Mouse (Mus musculus) erythroblast, embryonic 14.5 days (primary cell): ENCODE results near the gene Dennd5b. TPM values are rescaled to one million over a fixed set of nuclear protein-coding genes. Genes with fewer than 3 reads are reported as not detected.
"Not testable (repeated sequence)": the region's sequence is repeated elsewhere in the genome, so short reads cannot be mapped to it uniquely, and the experiment has no call there.

Experiments
- H3K27me3 ChIP-seq: 2 replicates; pipeline ENCODE4 v1.6.1; 2012; ENCODE audit warnings: inconsistent platforms; ENCODE audit not compliant: control insufficient read depth
- H3K36me3 ChIP-seq: 2 replicates; pipeline ENCODE4 v1.6.1; 2012; ENCODE audit warnings: mild to moderate bottlenecking, inconsistent platforms; ENCODE audit not compliant: control insufficient read depth
- H3K4me1 ChIP-seq: 2 replicates; pipeline ENCODE4 v1.6.1; 2012; ENCODE audit warnings: inconsistent platforms; ENCODE audit not compliant: control insufficient read depth
- H3K4me3 ChIP-seq: replicated peaks from 2 replicates; pipeline ENCODE3; 2012; ENCODE audit warnings: moderate library complexity, mild to moderate bottlenecking, inconsistent platforms
- H3K9me3 ChIP-seq: 2 replicates; pipeline ENCODE4 v1.6.1; 2012; ENCODE audit warnings: low read length, inconsistent platforms, mixed read lengths; ENCODE audit not compliant: control insufficient read depth
- GATA1 ChIP-seq: IDR thresholded peaks from 2 replicates; pipeline ENCODE4 v1.6.1; 2012; ENCODE audit warnings: low read length, inconsistent platforms, mixed read lengths
- TAL1 ChIP-seq: IDR thresholded peaks from 3 replicates; pipeline ENCODE4 v1.6.1; 2012; ENCODE audit warnings: low read length, inconsistent platforms, mixed read lengths
- polyA plus RNA-seq: library from polyadenylated mRNA; stranded (reverse); fragments of >175 nt; gene quantifications from 2 replicates; pipeline ENCODE4 v1.2.3, GENCODE M21; 2012

Gene Dennd5b
- polyA plus RNA-seq, 1 experiment, result 0.01 TPM

DNA sequence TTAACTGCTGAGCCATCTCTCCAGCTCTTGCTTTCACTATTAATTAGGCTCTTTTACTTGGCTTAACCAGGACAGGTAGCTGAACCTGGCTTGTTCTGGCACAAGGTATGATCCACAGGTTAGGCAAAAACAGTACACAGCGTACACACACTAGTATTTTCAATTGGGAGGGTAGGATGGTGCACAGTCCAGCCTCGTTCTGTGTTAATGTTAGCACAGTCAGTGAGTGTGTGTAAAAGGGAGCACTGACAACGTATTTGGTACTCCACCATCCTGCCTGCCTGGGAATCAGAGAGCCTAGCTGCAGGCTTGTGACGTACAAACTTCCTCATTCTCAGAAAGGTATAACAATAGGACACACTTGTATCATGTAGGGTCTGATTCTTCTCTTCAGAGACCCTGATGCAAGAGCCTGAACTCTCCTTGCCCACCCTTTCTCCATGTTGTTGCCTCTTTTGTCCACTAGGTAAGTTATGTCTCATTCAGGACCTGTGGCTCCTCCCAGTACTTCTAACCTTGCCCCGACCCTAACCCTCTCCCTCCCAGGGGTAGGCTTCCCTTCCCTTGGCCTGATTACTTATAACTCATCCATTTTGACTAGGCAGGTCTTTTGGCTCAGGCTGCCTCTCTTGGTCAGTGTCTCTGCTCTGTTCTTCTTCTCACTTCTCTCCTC is 107.0 kb downstream of the Dennd5b start:
- no peaks in the 10 kb centered on the region; the same call in 1 of the 2 replicates for H3K36me3 ChIP-seq
- no peak for TF ChIP-seq TAL1
- no peak for TF ChIP-seq GATA1
- no peak overlapping the region for H3K4me3 ChIP-seq
- no peaks in the 10 kb centered on the region for H3K9me3 ChIP-seq
- H3K4me1 ChIP-seq, result no peaks in the 10 kb centered on the region
- no peaks in the 10 kb centered on the region for H3K27me3 ChIP-seq

DNA sequence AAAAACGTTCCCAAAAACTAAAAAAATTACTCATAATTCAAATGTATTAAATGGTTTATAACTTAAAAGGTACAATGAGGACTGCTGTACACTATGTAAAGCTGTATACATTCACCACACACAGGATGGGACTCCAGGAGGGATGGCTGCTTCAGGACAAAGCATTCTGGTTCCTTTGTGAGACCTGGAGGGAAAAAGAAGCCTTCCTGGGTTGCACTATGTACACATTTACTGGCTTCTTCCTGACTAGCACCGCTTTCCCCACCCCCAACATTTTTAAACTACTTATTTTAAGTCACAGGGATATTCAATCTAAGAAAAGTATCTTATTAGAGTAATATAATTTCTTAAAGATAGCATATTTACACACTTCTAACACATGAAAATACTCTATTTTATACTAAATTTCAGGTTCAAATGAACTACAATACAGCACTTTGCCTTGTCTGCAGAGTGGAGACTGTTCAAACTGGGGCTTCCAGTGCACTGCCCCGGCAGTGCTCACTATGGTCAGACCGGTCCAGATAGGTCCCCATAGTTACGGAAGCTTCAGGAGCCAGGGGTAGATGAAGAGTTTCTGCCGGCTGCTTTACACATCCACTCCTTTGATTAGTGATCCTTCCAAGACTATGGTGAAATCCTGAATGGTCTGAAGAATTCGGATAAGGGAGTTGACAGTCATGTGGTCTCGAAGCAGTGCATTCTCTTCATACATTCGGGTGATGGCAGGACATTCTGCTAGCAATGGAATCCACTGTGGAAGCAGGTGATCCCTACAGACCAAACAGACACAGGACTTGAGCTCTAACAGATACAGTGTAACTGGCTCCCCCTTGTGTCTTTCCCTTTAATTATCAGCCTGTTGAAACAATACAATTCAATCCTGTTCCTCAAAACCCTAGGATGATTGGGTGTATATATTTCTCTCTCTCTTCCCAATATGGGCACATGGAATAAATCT is 108.1 kb downstream of the Dennd5b start:
- H3K9me3 ChIP-seq, result no peaks in the 10 kb centered on the region
- H3K36me3 ChIP-seq, result no peaks in the 10 kb centered on the region; the same call in 1 of the 2 replicates
- H3K4me3 ChIP-seq, result no peak overlapping the region
- H3K4me1 ChIP-seq, result no peaks in the 10 kb centered on the region
- TF ChIP-seq TAL1 (no peak), GATA1 (no peak)
- H3K27me3 ChIP-seq, result no peaks in the 10 kb centered on the region

DNA sequence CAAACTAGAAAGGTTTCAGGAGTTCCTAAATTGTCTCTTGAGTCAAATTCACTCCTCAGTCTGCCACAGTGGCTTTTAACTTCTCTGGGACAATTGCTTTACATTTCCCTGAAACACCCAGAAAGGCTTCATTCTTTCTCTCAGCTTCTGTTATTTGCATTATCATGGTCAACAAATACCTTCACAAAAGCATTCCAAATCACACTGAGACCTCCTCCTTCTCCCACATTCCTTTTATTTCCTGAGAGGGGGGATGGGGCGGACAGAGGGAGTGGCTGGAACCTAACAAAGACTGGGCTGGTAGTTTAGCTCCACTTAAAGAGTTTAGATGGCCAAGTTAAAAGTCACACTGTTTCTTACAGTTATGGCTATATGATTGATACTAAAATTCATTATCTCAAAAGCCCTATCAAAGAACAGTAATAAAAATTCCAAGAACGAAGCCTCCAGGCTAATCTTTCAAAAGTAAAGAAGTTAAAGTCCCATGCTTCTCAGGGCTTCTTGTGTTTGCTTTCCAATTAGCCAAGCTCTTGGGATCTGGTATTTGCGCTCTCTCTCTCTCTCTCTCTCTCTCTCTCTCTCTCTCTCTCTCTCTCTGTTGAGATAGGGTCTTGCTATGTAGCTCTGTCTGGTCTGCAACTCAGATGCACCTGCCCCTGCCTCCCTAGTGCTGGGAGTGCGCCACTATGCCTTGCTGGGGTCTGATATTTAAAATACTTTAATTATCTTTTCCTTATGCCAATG is 108.9 kb downstream of the Dennd5b start:
- TF ChIP-seq TAL1 (no peak), GATA1 (no peak)
- H3K9me3 ChIP-seq, result no peaks in the 10 kb centered on the region
- H3K4me3 ChIP-seq, result no peak overlapping the region
- no peaks in the 10 kb centered on the region; the same call in 1 of the 2 replicates for H3K36me3 ChIP-seq
- no peaks in the 10 kb centered on the region for H3K27me3 ChIP-seq
- no peaks in the 10 kb centered on the region for H3K4me1 ChIP-seq

DNA sequence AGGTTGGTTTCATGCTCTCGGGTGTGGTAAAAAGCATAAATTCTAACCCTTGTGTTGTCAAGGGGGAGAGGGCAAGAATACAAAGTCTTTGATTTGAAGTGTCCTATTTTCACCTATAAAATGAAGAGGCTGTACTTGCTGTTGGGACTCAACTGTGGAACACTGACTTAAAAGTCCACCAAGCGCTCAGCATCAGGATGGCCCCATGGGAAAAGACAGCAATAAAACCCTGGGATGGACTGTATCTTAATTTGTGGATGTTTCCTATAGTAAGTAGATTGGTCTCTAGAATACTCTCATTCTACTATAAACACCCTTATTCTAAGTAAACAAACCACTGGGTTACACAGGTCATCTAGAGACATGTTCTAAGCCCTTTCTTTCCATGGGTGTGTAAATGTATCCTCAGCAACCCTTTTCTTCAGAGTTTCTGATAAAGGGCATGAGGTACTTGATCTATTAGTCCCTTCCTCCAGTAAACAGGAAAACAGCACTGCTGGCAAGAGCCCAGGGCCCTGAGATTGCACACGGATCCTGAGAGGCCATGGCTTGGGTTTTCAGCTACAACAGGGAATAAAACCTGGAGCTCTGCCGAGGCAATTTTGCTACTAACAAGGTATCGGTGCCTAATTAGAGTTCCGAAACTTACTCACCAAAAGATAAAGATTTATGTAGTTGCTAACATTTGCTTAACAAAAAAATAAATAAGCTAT is 109.7 kb downstream of the Dennd5b start:
- no peaks in the 10 kb centered on the region for H3K27me3 ChIP-seq
- H3K4me3 ChIP-seq, result no peak overlapping the region
- no peaks in the 10 kb centered on the region for H3K9me3 ChIP-seq
- no peaks in the 10 kb centered on the region for H3K4me1 ChIP-seq
- no peak for TF ChIP-seq GATA1
- TF ChIP-seq TAL1, result no peak
- no peaks in the 10 kb centered on the region; the same call in 1 of the 2 replicates for H3K36me3 ChIP-seq

DNA sequence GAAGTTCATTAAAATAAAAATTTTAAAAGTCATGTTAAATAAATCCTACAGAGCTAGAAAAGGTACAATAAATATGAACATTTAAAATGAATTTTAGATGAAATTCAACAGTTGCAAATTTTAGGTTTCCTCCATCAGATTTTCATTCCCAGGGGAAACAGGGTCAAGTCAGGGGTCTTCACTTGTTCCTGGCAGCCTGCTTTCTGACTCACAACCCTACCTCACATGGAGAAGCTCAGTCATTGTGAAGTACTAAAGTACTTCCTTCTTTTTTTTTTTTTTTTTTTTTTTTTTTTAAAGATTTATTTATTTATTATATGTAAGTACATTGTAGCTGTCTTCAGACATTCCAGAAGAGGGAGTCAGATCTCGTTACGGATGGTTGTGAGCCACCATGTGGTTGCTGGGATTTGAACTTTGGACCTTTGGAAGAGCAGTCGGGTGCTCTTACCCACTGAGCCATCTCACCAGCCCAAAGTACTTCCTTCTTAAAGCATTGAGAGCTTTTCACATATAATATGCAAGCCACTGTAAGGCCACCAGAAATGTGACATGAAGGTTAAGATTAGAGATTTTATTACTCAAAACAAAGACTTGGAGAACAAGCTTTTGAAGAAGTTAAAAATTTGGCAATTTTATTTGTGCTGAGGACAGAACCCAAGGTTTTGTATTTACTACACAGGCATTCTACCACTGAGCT is 111.5 kb downstream of the Dennd5b start:
- H3K9me3 ChIP-seq, H3K4me1 ChIP-seq, H3K36me3 ChIP-seq, H3K4me3 ChIP-seq, H3K27me3 ChIP-seq: not testable (repeated sequence)

DNA sequence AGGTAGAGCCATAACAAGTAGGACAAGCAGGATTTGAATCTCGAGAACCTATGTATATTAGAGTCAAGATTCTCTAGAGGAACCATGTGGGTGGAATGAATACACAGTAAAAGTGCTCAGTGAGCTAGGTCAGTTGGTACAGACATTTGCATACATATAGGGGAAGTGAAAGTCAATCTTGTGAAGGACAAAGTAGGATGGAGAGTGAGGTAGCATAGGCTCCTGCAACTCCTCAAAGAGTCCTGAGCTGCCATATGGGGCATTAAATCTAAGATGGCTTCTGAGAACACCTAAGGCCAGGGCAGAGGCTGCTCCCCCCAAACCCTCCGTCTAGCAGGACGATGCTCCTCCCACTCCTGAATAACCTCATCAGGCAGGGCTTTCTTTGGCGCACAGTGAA is 115.5 kb downstream of the Dennd5b start:
- H3K36me3 ChIP-seq, result no peaks in the 10 kb centered on the region
- H3K9me3 ChIP-seq, result no peaks in the 10 kb centered on the region
- no peaks in the 10 kb centered on the region for H3K4me1 ChIP-seq
- TF ChIP-seq TAL1 (no peak), GATA1 (no peak)
- H3K4me3 ChIP-seq, result no peak overlapping the region
- H3K27me3 ChIP-seq, result no peaks in the 10 kb centered on the region

DNA sequence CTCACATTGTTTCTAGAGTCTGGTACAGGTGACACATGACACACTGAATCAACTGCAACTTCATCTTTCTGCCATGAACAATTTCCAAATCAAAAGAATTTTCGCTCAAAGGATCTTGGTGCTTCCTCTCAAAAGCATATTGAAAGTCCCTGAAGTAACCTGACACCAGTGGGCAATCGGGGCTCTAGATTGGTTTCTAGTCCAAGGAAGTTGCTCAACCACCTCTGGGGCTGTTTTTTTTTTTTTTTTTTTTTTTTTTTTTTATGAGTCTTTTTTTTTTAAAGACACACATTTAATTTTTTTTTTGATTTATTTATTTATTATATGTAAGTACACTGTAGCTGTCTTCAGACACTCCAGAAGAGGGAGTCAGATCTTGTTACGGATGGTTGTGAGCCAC is 121.0 kb downstream of the Dennd5b start:
- no peak overlapping the region for H3K4me3 ChIP-seq
- no peaks in the 10 kb centered on the region for H3K9me3 ChIP-seq
- H3K4me1 ChIP-seq, result no peaks in the 10 kb centered on the region
- H3K36me3 ChIP-seq, result no peaks in the 10 kb centered on the region
- TF ChIP-seq TAL1 (no peak), GATA1 (no peak)
- no peaks in the 10 kb centered on the region for H3K27me3 ChIP-seq

DNA sequence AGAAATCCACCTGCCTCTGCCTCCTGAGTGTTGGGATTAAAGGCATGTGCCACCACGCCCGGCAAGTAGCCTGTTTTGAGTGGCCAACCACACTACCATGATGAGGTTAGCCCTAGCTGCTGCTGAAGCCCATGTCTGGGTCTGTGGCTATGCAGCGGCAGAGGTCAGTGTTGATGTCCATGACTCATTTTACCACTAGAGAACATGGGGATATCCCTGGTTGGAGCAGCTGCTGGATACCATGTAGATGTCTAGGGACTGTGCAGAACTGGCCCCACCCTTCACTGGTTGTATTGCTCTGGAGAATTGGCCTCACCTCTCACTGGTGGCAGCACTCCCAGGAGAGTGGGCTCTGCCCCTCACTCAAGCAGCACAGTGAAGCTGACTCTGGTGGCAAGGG is 126.4 kb downstream of the Dennd5b start:
- TF ChIP-seq TAL1 (no peak), GATA1 (no peak)
- Histone ChIP-seq H3K4me3 (no peak overlapping the region), H3K9me3 (no peaks in the 10 kb centered on the region), H3K4me1 (no peaks in the 10 kb centered on the region), H3K36me3 (no peaks in the 10 kb centered on the region), H3K27me3 (no peaks in the 10 kb centered on the region)
